16 mouse cellular contexts compared by ENCODE assay signal in the genomic region with DNA sequence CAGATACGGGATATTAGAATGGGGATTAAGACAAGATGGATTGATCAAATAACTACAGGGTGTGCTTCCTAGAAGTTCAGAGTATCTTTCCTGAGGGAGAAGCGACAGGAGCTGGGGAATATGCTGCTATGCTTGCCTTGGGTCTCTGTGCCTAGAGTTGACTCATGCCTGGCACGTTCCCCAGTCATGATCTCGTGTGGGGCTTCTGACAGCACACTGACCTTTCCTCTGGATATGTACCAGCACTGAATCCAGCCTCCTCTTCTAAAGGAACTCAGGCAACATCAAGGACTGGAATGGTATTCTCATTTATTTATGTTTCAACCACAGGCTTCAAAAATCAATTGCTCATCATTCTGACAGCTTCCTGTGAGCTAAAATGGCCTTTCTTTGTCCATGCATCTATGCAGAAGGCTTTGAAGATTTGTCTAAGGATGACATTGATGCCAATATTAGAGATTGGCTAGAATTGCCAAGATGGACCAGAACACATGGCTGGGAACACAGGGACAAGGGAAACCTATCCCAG. TPM values are rescaled to one million over a fixed set of nuclear protein-coding genes. Genes with fewer than 3 reads are reported as not detected.
DNase-seq lines count a peak whose midpoint lies in the region; ATAC-seq and TF ChIP-seq lines count a peak whose summit lies in the region.
"Had no signal": no experiment of that assay in that cellular context is flagged by ENCODE, and none has a peak within 500 bp of the region (broad histone marks: within the 10 kb centered on the region; RNA-seq: fewer than 3 reads in every experiment).

No protein-coding gene starts in this region.

- no peak overlapping the region for H3K4me3 ChIP-seq in gastrocnemius, adult 2 months
- no peak overlapping the region for H3K4me3 ChIP-seq in cerebellum, adult 2 months (replicated peaks; ENCODE audit: insufficient read depth, low read depth, low read length)
- H3K4me3 ChIP-seq in midbrain, embryonic 16.5 days (ENCODE audit: low read depth, low read length): no peak overlapping the region
- H3K4me3 ChIP-seq: erythroblast, embryonic 14.5 days; liver, embryonic 12.5 days; midbrain, embryonic 10.5 days had no signal

- H3K4me2 ChIP-seq in midbrain, embryonic 16.5 days (ENCODE audit: low read length): no peak overlapping the region
- H3K4me2 ChIP-seq: liver, embryonic 12.5 days had no signal

- ATAC-seq in megakaryocyte progenitor cell, adult 5-6 weeks (replicated peaks; ENCODE audit: poor library complexity): no peak
- ATAC-seq in midbrain, embryonic 16.5 days: no peak
- ATAC-seq: liver, embryonic 12.5 days had no signal

- no peaks in the 10 kb centered on the region for H3K36me3 ChIP-seq in midbrain, embryonic 16.5 days (ENCODE audit: control insufficient read depth, insufficient read depth, low read length)
- H3K36me3 ChIP-seq: liver, embryonic 12.5 days; midbrain, embryonic 10.5 days had no signal

- TF ChIP-seq CTCF in gastrocnemius, adult 2 months (IDR thresholded peaks at IDR 0.05): no peak
- TF ChIP-seq CTCF in cerebellum, adult 2 months (IDR thresholded peaks at IDR 0.05; ENCODE audit: borderline replicate concordance, insufficient read depth, low read depth, low read length): no peak

- H3K9me3 ChIP-seq in midbrain, embryonic 16.5 days (replicated peaks; ENCODE audit: control insufficient read depth, low read length, poor library complexity, severe bottlenecking): no peaks in the 10 kb centered on the region
- H3K9me3 ChIP-seq: liver, embryonic 12.5 days; midbrain, embryonic 10.5 days had no signal

- TF ChIP-seq POLR2A in cerebellum, adult 2 months (IDR thresholded peaks at IDR 0.05; ENCODE audit: borderline replicate concordance, insufficient read depth, low read length): no peak

- no peaks in the 10 kb centered on the region for H3K27me3 ChIP-seq in cerebellum, adult 2 months (ENCODE audit: control insufficient read depth, insufficient read depth, low read length)
- no peaks in the 10 kb centered on the region for H3K27me3 ChIP-seq in midbrain, embryonic 16.5 days (ENCODE audit: control insufficient read depth, insufficient read depth, low read depth, low read length)
- H3K27me3 ChIP-seq: liver, embryonic 12.5 days had no signal

- no peak overlapping the region for H3K27ac ChIP-seq in gastrocnemius, adult 2 months
- H3K27ac ChIP-seq in cerebellum, adult 2 months (ENCODE audit: insufficient read depth, low read length): no peak overlapping the region
- H3K27ac ChIP-seq in midbrain, embryonic 16.5 days (ENCODE audit: low read length): no peak overlapping the region
- H3K27ac ChIP-seq: liver, embryonic 12.5 days; midbrain, embryonic 10.5 days had no signal

- no peak overlapping the region for H3K9ac ChIP-seq in midbrain, embryonic 16.5 days (ENCODE audit: low read depth, low read length)
- H3K9ac ChIP-seq: liver, embryonic 12.5 days had no signal

- DNase-seq in gastrocnemius, adult 2 months: peak; percentile 36
- DNase-seq in gastrocnemius, adult 8-10 months (ENCODE audit: low spot score in 2 of 2): no peak
- DNase-seq in retina, postnatal 1 day: peak; percentile 32
- no peak for DNase-seq in retina, embryonic 14.5 days (ENCODE audit: low spot score)
- peak; percentile 51 to 78 for DNase-seq in cerebellum, adult 2 months
- no peak for DNase-seq in right cerebral cortex, postnatal 25 days

- WGBS in cerebellum, adult 2 months: 23% methylated on average over 4 of the region's 4 CpGs
- 80% methylated on average over 4 of the region's 4 CpGs for WGBS in midbrain, embryonic 16.5 days

- intact Hi-C loops in gastrocnemius, adult 2 months (cut with DNase I): loop anchor here (2.0 to 5.0 kb wide), 2 partner anchors 35 to 151 kb away; no protein-coding TSS in a partner anchor

- peaks cover 3% of the 10 kb centered on the region; the same call in 1 of the 2 replicates for H3K4me1 ChIP-seq in cerebellum, adult 2 months (ENCODE audit: control insufficient read depth, insufficient read depth, low read length)
- no peaks in the 10 kb centered on the region for H3K4me1 ChIP-seq in midbrain, embryonic 16.5 days (ENCODE audit: control insufficient read depth, insufficient read depth, low read length)
- H3K4me1 ChIP-seq: liver, embryonic 12.5 days; midbrain, embryonic 10.5 days had no signal

RNA-seq across cellular contexts. Expression of a gene that starts 5.3 kb away (rescaled TPM):
- not detected for total RNA-seq in gastrocnemius, adult 2 months (2021)
- not detected for total RNA-seq in gastrocnemius, adult 8-10 months (2022)
- 1.9 and 3.7 TPM in 2 replicates for polyA plus RNA-seq in cerebellum, adult 2 months (2012; rRNA removed)
- not detected in 2 replicates for total RNA-seq in megakaryocyte progenitor cell, adult 5-6 weeks (2015)
- not detected in 2 replicates for total RNA-seq in megakaryocyte progenitor cell, adult 5-6 weeks (2017)
- 0.81 and 1.1 TPM in 2 replicates for polyA plus RNA-seq in midbrain, embryonic 16.5 days (2015; fragmentation: Nextera tagmentation; extraction: Ambion mirVana)
- total RNA-seq: ES-E14 had no signal
- polyA plus RNA-seq: C2C12; erythroblast, embryonic 14.5 days; heart, postnatal 0 days; midbrain, embryonic 10.5 days; spleen, adult 2 months; testis, adult 2 months had no signal

RNA-seq across cellular contexts. Expression of a gene that starts 40.2 kb away (rescaled TPM):
- total RNA-seq in gastrocnemius, adult 2 months (2021): 1 to 10 TPM; 3.2 to 3.6 TPM
- 1 to 10 TPM; 2.6 to 3.5 (median 2.8) TPM for total RNA-seq in gastrocnemius, adult 8-10 months (2022)
- polyA plus RNA-seq in cerebellum, adult 2 months (2012; rRNA removed): 0.44 and 0.64 TPM in 2 replicates
- total RNA-seq in megakaryocyte progenitor cell, adult 5-6 weeks (2015): 2.9 and 7.4 TPM in 2 replicates
- 1.7 and 2.8 TPM in 2 replicates for total RNA-seq in megakaryocyte progenitor cell, adult 5-6 weeks (2017)
- polyA plus RNA-seq in midbrain, embryonic 16.5 days (2015; fragmentation: Nextera tagmentation; extraction: Ambion mirVana): 0.73 and 0.93 TPM in 2 replicates
- total RNA-seq: ES-E14 had no signal
- polyA plus RNA-seq: C2C12 had no signal

Comparison
In these comparisons a context has a peak if more than half of its experiments do, and no peak if none do; other contexts are left out.
1. DNase-seq: peak in gastrocnemius, adult 2 months (single experiment), retina, postnatal 1 day (single experiment) and cerebellum, adult 2 months (2 of 2); none in gastrocnemius, adult 8-10 months (0 of 2), retina, embryonic 14.5 days (single experiment) and right cerebral cortex, postnatal 25 days (single experiment).